Mouse (Mus musculus) lung, postnatal 25 days (tissue): ENCODE measurements at regions not wholly inside any gene's neighbourhood (a gene's known extent, or its start where the extent isn't known, plus 50 kb on each side); places are given as distances from the start of the nearest gene placed in this dataset.

Experiments
- DNase-seq: peaks from one replicate; pipeline ENCODE4 v3.0.0; 2022; ENCODE audit warnings: low spot score

- no peak for DNase-seq
Observed at GRCm38 (mm10) chr8:127908436-127908835, 450.0 kb upstream of the Nrp1 start.

- DNase-seq: no peak
Observed at GRCm38 (mm10) chr8:127909580-127909979, 448.8 kb upstream of the Nrp1 start.

DNA sequence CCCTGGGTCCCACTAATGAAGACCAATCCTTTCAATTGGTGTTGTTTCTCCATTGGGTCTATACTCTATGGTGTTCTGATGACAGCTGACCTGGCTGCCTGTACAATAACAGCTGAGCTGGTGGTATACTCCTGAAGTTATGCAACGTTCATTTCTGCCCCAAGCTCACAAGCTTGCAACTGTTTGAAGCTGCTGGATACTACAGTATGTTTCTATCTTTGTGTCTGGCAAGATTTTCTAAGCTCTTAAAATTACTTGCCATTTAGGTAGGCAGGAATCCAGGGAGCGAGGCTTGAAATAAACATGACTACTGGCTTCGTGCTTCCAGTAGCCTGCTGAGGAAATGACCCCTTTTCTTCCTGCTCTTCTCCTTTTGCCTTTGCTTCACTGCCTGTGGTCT is 444.3 kb upstream of the Nrp1 start:
- DNase-seq: no peak

- no peak for DNase-seq
Observed at GRCm38 (mm10) chr8:127914914-127915313, 443.5 kb upstream of the Nrp1 start.

GRCm38 (mm10) chr8:127915591-127916028 is 442.8 kb upstream of the Nrp1 start:
- no peak for DNase-seq

DNA sequence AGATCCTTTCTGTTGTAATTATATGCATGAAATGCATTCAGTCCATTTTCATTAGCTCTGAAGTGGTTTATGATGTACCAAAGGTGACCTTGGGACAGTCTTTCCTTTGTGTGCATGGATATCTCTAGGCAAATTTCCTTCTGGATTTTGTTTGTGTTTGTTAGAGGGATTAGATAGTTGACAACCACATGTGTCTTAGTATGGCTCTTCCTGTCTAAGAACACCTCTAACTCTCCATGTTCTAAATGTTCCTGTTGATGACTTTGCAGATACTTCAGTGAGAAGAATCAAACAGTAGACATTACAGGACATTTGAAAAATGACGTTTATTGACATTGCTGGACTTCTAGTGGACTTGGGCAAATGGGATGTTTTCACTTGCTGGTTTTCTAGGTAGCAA is 436.5 kb upstream of the Nrp1 start:
- DNase-seq: no peak

- DNase-seq: no peak
Observed at GRCm38 (mm10) chr8:127923321-127923720, 435.1 kb upstream of the Nrp1 start.

GRCm38 (mm10) chr8:127932276-127932675 is 426.1 kb upstream of the Nrp1 start:
- DNase-seq: no peak

- DNase-seq: no peak
Observed at GRCm38 (mm10) chr8:127936792-127937435, 421.5 kb upstream of the Nrp1 start.

DNA sequence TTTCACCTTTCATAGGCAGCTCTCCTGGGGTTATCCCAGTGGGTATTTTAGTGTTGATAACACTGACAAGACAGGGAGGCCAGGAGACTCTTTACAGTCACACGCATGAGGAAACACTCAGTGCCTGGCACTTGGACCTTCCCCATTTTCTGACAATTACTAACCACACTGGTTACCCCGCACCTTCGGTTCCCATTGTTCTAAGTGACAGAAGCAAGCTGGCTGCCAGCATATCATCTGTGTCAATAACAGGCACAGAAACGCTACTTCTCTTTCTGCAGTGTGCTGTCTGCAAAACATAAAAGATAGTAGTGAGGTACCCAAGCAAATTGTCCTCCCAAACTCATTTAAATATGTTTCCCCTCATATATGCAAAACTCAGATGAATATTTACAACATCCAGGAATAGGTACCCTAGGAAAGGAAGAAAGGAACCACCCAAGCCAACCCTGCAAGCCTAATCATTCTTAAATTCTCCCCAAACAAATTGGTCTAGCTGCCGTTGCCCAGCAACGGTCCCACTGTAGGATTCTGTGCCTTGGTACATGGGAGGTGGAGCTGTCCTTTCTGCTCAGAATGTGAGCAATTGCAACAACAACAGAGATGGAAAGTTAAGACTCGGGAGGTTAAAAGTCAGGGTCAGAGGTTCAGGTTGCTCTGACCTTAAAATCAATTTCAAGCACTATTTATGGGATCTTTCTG is 419.0 kb upstream of the Nrp1 start:
- no peak for DNase-seq

DNA sequence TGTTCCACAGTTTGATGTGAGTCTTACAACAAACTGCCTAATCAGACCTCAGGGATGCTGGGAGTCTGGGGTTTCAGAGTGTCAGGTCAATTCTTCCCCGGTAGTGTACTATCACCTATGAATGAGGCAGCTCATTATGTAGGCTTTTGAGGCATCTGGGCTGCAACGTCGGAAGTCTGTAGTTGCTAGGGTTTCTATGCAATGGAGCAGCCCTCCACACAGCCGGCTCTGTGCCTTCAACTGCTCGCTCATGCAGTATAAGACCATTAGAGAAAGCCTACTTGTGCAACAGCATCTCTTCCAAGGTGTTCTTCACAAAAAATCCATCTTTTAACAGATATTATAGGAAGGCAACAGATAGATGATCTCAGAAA is 418.4 kb upstream of the Nrp1 start:
- DNase-seq: no peak

GRCm38 (mm10) chr8:127942319-127942718 is 416.1 kb upstream of the Nrp1 start:
- no peak for DNase-seq

GRCm38 (mm10) chr8:127944955-127945498 is 413.4 kb upstream of the Nrp1 start:
- DNase-seq: no peak

DNA sequence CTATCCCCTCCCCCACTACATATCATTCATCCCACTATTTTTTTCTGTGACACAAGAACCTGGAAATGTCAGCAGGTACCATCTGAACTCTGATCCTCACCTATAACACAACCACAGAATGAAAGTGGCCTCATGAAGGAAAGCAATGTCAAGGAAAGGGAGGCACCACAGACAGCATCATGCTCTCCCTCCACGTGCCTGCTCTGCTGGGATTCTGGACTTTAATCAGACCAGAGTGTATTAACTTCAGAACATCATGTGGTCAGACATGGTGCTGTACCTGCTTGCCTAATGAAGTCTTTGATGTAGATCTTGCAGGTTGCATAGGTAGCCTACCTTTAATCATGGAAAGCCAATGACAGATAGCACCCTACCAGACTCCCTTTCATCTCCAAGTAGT is 400.8 kb upstream of the Nrp1 start:
- DNase-seq: no peak

DNA sequence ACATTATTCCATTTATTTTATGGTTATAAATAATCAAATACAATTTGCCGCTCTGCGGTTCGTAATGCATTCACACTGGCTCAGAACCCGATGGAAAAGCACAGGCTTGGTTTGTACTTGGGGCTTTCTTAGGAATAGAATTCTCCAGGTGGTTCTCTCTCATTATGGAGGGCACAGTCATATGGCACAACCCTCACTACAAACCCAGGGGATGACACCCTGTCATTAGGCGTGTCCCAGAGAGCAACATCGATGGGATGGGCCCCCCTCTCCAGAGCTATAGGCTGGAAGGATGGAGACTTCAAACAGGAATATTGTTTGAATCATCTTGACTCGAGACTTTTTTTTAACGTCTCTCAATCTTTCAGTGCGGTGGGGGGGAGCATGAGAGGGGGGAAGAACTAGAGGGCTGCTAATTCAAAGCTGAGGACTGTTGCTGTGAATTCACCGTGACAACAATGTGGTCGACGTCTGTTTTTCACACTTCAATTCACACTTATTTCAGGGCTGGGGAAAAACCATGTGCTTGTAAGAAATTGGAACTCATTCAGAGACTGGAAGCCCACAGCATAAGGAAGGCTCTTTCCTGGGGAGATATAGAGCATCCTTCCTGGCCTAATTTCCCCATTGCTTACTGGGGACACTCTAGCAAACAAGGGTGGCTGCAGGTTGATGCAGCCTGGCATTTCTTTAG is 399.9 kb upstream of the Nrp1 start:
- DNase-seq: no peak

- peak; percentile 20 for DNase-seq
Observed at GRCm38 (mm10) chr8:127962862-127963261, 395.5 kb upstream of the Nrp1 start.

- DNase-seq: no peak
Observed at GRCm38 (mm10) chr8:127963625-127964024, 394.8 kb upstream of the Nrp1 start.

DNA sequence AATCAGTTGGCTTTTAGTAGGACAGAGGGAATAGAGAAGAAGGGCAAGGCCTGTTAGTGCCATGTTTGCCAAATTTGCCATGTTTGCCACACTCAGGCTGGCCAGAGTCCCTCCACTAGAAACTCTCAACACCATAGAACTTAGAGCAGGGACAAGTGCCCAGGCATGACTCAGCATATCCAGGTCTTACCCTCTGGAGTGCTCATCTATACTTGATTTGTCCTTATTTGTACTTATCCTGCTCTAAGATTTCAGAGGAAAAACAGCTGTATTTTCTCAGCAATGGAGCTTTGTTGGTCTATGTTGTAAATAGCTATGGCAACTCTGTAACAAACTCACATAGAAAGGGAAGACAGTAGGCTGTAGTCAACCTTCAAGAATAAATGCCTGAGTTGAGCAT is 393.6 kb upstream of the Nrp1 start:
- DNase-seq: peak; percentile 34

GRCm38 (mm10) chr8:127965341-127965740 is 393.1 kb upstream of the Nrp1 start:
- DNase-seq: no peak

GRCm38 (mm10) chr8:127968026-127968425 is 390.4 kb upstream of the Nrp1 start:
- no peak for DNase-seq

GRCm38 (mm10) chr8:127973194-127973593 is 385.2 kb upstream of the Nrp1 start:
- DNase-seq: no peak

DNA sequence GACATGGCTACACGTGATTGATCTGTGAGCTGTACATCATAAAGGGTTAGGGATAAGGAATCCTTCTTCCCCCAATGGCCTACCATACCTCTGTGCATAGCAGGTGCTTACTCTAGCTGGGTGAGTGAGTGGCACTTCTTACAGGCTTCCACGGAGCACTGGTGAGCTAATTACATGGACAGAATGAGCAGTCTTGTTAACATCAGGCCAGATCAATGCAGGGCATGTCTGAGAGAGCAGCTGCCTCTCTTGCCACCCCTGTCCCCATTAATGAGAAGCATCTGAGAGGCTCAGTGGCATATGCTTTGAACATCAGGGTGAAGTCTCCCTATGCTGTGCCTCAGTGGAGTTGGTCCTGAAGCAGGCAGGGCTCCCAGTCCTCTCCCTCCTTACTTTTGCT is 380.7 kb upstream of the Nrp1 start:
- DNase-seq: no peak
